In the genomic region with DNA sequence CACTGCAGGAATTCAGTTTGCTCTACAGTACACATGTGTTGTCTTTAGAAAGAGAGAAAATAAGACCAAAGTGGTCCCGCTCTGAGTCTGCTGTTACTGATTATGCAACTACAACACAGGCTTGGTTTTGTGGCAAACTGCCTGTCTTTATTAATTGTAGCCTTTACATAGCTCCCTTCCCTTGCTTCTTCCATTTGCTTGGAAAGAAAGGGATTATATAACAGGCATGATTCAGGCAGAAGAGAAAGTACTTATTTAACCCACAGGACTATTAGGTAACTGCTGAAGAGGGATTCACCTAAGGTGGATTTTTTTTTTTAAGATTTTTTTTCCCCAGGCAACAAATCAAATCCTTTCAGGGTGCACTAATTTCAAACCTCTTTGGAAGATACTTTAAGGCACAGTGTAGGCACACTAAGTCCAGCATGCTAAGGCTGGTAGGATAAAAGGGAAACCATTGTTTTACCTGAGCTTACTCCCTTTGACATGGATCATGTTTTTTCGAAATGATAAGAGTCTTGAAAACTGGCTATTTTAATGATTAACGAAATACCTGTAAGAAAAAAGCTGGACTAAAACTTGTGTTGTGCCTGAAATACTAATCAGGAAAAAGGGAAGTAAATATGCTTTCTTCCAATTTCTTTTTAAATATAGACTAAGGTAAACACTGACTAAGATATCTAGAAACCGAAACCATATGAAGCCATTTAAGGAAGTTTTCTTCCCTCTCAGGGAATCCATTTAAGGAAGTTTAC, we compare ENCODE assay signal across 27 mouse cellular contexts.
DNase-seq lines count a peak whose midpoint lies in the region; ATAC-seq and TF ChIP-seq lines count a peak whose summit lies in the region.
"Had no signal": no experiment of that assay in that cellular context is flagged by ENCODE, and none has a peak within 500 bp of the region (broad histone marks: within the 10 kb centered on the region; RNA-seq: fewer than 3 reads in every experiment).

No protein-coding gene starts in this region.

- no peaks in the 10 kb centered on the region for H3K27me3 ChIP-seq in stomach, postnatal 0 days (ENCODE audit: control insufficient read depth, insufficient read depth, low read length)
- H3K27me3 ChIP-seq: limb, embryonic 13.5 days; lung, embryonic 15.5 days; megakaryocyte, embryonic 14.5 days; midbrain, embryonic 13.5 days had no signal

- no peak for TF ChIP-seq EP300 in stomach, postnatal 0 days (optimal IDR thresholded peaks at IDR 0.05)

- TF ChIP-seq CTCF in olfactory bulb, adult 2 months (IDR thresholded peaks at IDR 0.05; ENCODE audit: insufficient read depth, low read depth, low read length), result no peak
- no peak for TF ChIP-seq CTCF in stomach, postnatal 0 days (IDR thresholded peaks at IDR 0.05; ENCODE audit: low read depth)

- peak overlapping the region; percentile 75 for H3K27ac ChIP-seq in olfactory bulb, adult 2 months (ENCODE audit: insufficient read depth, low read depth, low read length)
- H3K27ac ChIP-seq in stomach, postnatal 0 days (replicated peaks), result no peak overlapping the region
- H3K27ac ChIP-seq: limb, embryonic 13.5 days; lung, embryonic 15.5 days; midbrain, embryonic 13.5 days had no signal

- DNase-seq in layer of hippocampus, adult 11-12 months (ENCODE audit: low spot score), result peak; percentile 13
- DNase-seq in layer of hippocampus, postnatal 25 days (ENCODE audit: extremely low spot score in 1 of 2, low spot score in 1 of 2), result no peak
- DNase-seq in left cerebral cortex, adult 9 months (ENCODE audit: low spot score in 2 of 2), result peak; percentile 15 to 46
- DNase-seq in left cerebral cortex, adult 8-10 months (ENCODE audit: low spot score in 2 of 2), result no peak
- no peak for DNase-seq in stomach, postnatal 0 days (ENCODE audit: low spot score)
- no peak for DNase-seq in lung, postnatal 14 days
- DNase-seq in thymus, postnatal 14 days, result no peak
- DNase-seq: adrenal gland, adult 2 months; adrenal gland, postnatal 36 days; B cell, adult 2 months; cerebellum, postnatal 10 days; gastrocnemius, postnatal 10 days; kidney, adult 9 months; kidney, postnatal 10 days; lung, postnatal 4 days; retina, postnatal 1 day; right cerebral cortex, postnatal 14 days had no signal

- H3K9me3 ChIP-seq in stomach, postnatal 0 days (ENCODE audit: control insufficient read depth, low read length), result no peaks in the 10 kb centered on the region
- H3K9me3 ChIP-seq: limb, embryonic 13.5 days; lung, embryonic 15.5 days; megakaryocyte, embryonic 14.5 days; midbrain, embryonic 13.5 days had no signal

- ATAC-seq in stomach, postnatal 0 days (ENCODE audit: low FRiP score, low TSS enrichment), result peak; percentile 49; the same call in 1 of the 2 replicates
- ATAC-seq: activated CD4-positive, CD25-positive, alpha-beta regulatory T cell, adult 4 months; forebrain, embryonic 16.5 days; hindbrain, embryonic 16.5 days; midbrain, embryonic 13.5 days had no signal

- H3K9ac ChIP-seq in stomach, postnatal 0 days (ENCODE audit: low read length), result no peak overlapping the region
- H3K9ac ChIP-seq: limb, embryonic 13.5 days; lung, embryonic 15.5 days; midbrain, embryonic 13.5 days had no signal

- H3K4me1 ChIP-seq in olfactory bulb, adult 2 months (ENCODE audit: control insufficient read depth, insufficient read depth, low read length), result 0 out of 2 replicates have a peak, but pooled peaks cover 2% of the 10 kb centered on the region
- no peaks in the 10 kb centered on the region for H3K4me1 ChIP-seq in stomach, postnatal 0 days (replicated peaks; ENCODE audit: control insufficient read depth, insufficient read depth)
- H3K4me1 ChIP-seq: limb, embryonic 13.5 days; lung, embryonic 15.5 days; megakaryocyte, embryonic 14.5 days; midbrain, embryonic 13.5 days had no signal

- H3K4me3 ChIP-seq in olfactory bulb, adult 2 months (ENCODE audit: insufficient read depth, low read depth, low read length), result no peak overlapping the region
- no peak overlapping the region for H3K4me3 ChIP-seq in stomach, postnatal 0 days (ENCODE audit: low read depth, low read length)
- H3K4me3 ChIP-seq: erythroblast, embryonic 14.5 days; limb, embryonic 13.5 days; lung, embryonic 15.5 days; megakaryocyte, embryonic 14.5 days; midbrain, embryonic 13.5 days had no signal

- no peak for TF ChIP-seq POLR2A in olfactory bulb, adult 2 months (IDR thresholded peaks at IDR 0.05; ENCODE audit: insufficient read depth, low read depth, low read length)

- H3K4me2 ChIP-seq in stomach, postnatal 0 days (replicated peaks; ENCODE audit: low read depth), result no peak overlapping the region
- H3K4me2 ChIP-seq: limb, embryonic 13.5 days; liver, embryonic 11.5 days; lung, embryonic 15.5 days; midbrain, embryonic 13.5 days had no signal

- no peaks in the 10 kb centered on the region for H3K36me3 ChIP-seq in stomach, postnatal 0 days (ENCODE audit: control insufficient read depth, insufficient read depth, low read length)
- H3K36me3 ChIP-seq: limb, embryonic 13.5 days; lung, embryonic 15.5 days; midbrain, embryonic 13.5 days had no signal

- 73% methylated on average over 4 of the region's 4 CpGs for WGBS in olfactory bulb, adult 2 months
- 62% methylated on average over 4 of the region's 4 CpGs for WGBS in stomach, postnatal 0 days

Comparison
In these comparisons a context has a peak if more than half of its experiments do, and no peak if none do; other contexts are left out.
1. DNase-seq: peak in layer of hippocampus, adult 11-12 months (single experiment) and left cerebral cortex, adult 9 months (2 of 2); none in layer of hippocampus, postnatal 25 days (0 of 2), left cerebral cortex, adult 8-10 months (0 of 2), stomach, postnatal 0 days (single experiment), lung, postnatal 14 days (single experiment) and thymus, postnatal 14 days (single experiment).